Mouse (Mus musculus): Measurements from ENCODE around the gene St6galnac3.

DNA sequence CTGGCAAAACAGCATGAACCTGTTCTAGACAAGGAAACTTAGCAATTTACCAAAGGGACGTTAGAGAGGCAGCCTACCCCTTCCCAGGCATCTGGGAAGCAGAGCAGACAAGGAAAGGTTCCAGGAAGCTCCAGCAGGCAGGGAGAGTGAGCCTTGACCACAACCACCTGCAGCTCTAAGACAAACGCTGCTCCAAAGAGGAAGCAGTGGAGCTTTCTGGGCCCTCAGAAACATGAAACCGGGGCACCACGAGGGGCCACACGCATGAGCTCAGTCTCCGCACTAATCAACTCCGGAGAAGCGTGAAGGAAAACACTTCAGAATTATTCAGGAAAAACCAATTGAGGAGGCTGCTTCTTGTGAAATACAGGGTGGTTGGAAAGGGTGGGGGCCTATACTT is 108.1 kb downstream of the St6galnac3 start:
- TF ChIP-seq POLR2A (IDR thresholded peaks at IDR 0.05; ENCODE audit: borderline replicate concordance, extremely low read depth, insufficient read depth, insufficient read length, poor library complexity, severe bottlenecking) (no peak), CTCF (IDR thresholded peaks at IDR 0.05; ENCODE audit: borderline replicate concordance, extremely low read depth, insufficient read depth, insufficient read length) (no peak)
